Mouse (Mus musculus) brain, embryonic 14.5 days (tissue): ENCODE data around the gene Ccdc12.

Source experiments
- CTCF ChIP-seq: fragments of 200-500 bp; IDR thresholded peaks from 2 replicates; pipeline ENCODE4 v1.5.1; 2012; ENCODE audit warnings: inconsistent platforms, mild to moderate bottlenecking, moderate library complexity, borderline replicate concordance; ENCODE audit not compliant: insufficient read depth, insufficient read length; ENCODE audit errors: extremely low read depth
- POLR2A ChIP-seq: fragments of 200-500 bp; IDR thresholded peaks from 2 replicates; pipeline ENCODE4 v1.6.1; 2012; ENCODE audit warnings: mild to moderate bottlenecking, inconsistent platforms, borderline replicate concordance; ENCODE audit not compliant: poor library complexity, insufficient read depth, insufficient read length, severe bottlenecking; ENCODE audit errors: extremely low read depth

GRCm38 (mm10) chr9:110669785-110670184, 13.5 kb downstream of the Ccdc12 start:
- TF ChIP-seq CTCF (no peak), POLR2A (no peak)
